Mouse (Mus musculus): ENCODE measurements around the gene Gm42906.
A peak's percentile ranks its signal among the peaks of the same experiment; 100 is the strongest.

Gene Gm42906

DNA sequence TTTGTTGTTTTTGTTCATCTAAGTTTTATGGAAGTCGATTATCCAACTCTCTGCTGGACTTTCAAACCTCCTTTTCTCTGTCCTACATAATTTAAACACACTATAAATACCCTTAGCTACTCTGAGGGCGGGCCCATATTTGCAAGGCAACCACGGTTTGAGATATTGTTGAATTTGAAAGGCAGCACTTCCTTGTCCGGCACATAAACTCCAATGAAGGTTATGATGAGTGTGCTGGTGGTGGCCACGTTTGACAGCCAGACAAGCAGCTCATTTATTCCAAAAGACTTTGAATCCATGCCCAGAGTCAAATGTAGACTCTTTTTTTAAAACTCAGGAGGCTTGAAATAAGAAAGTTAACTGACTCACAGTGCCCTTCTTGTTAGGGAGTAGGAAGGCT lies 33.3 kb downstream of the Gm42906 start:
- no peak for DNase-seq (ENCODE audit: low spot score in 2 of 2)

DNA sequence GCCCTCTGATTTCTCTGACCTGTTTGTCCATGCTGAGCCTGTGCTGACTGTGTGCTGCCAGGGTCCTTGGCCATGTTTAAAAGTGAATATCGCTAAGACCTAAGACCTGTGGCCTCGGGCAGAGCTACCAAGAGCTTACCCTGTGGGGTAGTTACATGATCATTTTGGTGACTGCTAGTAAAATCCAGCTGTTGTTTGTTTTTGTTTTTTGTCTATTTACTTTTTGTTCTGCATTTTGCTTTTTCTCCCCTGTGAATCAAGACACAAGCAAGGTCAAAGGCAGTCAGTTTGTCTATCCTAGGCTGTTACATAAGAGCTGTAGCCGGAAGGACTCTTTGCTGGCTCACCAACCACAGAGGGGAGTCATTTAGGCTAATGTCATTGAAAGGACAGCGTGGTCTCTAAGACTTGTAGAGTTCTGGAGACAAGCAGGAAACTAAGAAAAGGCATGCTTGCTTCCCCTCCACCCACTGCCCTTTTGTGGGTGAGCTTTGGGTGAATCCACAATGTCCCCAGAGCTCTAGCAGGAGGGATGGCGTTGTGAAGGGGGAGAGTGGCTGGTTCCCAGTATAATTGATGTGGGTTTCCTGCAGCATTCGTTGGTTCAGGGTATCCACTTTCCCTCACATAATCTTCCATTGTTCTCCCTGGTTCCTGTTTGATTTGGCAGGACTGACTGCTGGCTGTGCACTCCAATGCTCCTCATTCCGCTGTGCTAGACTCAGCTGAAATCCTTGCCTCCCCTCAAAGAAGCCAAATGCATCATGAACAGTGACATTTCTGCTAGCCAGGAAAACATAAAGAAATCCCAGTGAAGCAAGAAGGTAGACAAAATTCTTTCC lies 33.9 kb downstream of the Gm42906 start:
- DNase-seq (ENCODE audit: low spot score in 2 of 2) = no peak

DNA sequence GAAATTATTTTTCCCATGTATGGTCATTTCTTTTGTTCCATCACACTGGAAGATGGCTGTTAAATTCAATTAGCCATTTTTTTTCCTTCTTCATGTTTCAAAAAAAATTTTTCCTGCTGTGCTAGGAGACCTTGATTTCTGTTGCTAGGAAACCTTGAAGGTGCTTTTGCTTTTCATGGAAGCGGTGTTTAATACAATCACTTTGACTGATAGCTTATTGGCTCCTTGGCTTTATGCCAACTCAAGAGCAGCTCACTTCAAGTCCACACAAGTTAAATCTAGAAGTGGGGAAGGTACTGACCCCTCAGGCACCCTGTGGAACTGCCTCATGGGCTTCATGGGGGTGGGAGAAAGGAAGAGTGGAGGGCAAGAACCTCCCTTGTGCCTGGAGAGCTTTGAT lies 38.1 kb downstream of the Gm42906 start:
- DNase-seq (ENCODE audit: low spot score in 2 of 2) = no peak

DNA sequence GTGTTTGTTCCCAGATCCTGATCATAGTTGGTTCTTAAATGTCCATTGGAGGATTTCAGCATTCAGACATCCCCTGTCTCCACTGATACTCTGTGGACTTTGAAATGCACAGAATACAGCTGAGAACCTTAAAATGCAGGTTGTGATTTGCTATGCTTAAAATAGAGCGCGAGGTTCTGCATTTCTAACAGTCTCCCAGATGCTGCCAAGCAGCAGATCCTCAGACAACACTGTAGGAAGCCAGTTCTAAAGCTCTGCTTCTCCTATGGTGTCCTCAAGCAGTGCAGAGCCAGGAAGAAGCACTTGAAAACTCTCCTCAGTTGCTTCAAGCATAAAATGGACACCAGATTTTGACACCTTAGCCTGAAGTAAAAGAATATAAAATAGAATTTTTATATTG lies 48.1 kb downstream of the Gm42906 start:
- DNase-seq (ENCODE audit: low spot score in 2 of 2) = no peak

DNA sequence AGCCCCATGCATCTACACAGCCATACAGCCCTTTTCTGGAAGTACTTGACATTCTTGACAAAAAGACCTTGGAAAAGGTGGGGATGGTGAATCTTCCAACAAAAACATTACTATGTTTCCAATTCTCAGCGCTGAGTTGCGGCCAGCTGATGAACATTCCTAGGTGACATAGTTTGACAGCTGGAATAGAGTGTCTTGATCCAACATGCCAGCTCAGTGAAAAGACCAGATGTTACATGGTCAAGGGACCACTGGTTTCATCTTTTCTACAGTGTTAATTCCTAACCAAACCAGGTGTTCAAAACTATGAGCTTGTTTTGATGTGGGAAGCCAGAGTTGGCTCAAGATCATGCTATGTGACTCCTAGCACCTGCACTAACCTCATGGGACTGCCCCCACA lies 48.8 kb downstream of the Gm42906 start:
- no peak for DNase-seq (ENCODE audit: low spot score in 2 of 2)

DNA sequence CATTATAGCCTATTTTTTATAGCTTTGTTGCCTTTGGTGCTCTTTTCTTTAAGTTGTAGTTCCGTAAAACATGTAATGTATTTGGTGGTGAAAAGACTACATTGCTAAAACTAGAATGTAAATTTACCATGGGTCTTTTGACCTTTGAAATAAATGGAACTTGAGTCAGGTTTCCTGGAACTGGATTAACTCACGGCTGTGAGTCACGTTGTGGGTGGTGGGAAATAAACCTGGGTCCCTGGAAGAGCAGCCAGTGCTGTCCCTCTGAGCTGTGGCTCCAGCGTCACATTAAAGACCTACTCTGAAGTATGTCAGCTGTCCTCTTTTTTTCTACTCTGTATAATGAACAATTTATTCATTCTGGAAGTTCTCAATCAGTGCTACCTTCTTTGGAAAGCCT lies 51.0 kb downstream of the Gm42906 start:
- no peak for DNase-seq (ENCODE audit: low spot score in 2 of 2)

DNA sequence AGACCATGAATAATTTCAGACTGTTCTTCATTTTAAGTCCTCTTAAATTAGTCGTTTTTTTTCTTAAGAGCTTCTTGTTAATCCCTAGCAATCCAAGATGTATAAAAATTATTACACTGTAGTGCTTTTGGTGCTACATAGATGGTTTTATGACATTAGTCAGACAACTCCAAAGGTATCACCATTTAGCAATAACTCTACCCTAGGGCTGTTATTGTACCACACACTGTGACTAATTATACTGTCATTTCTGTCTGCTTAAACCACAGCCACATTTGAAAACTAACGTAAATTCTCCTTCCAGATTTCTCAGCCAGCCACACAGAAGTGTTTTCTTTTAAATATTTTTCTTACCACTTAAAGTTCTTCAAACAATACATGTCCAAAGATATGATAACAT lies 53.1 kb downstream of the Gm42906 start:
- DNase-seq (ENCODE audit: low spot score in 2 of 2) = no peak

DNA sequence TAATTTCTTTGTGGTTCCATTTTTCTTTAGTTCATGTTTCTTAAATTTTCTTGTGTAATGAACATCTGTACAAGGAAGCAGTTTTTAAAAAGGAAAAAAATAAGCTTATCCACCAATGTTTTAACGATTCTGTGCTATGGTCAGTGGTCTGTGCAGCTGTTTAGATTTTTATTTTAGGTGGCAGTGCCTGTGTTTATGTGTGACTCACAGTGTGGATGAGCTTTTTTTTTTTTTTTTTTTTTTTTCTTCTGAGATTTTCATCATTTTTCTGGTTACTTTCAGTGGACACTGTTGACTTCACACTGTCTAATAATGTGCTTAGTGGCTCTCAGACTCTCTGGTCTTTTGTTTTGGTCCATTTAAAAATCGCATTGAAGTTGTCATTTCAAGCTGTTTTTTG lies 56.8 kb downstream of the Gm42906 start:
- DNase-seq (ENCODE audit: low spot score in 2 of 2) = no peak

DNA sequence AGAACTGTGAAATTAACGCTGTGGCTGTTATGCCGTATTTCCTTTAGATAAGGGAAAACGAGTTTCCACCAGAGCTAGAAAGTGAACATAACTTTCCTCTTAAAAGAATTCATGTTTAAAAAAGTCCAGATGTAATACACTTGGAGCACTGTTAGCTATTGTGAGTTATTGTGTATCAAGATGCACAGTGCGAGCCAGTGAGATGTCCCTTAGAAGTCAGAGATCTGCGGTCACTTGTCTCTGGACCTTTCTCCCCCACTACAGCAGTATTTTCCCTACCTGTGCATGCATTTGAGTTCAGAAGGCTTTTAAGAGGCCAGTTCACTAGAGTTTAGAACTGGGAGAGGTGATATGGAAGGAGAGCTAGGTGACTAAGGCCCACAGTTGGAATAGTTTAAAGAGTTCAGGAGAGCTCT lies 58.6 kb downstream of the Gm42906 start:
- peak; percentile 16 to 26 for DNase-seq (ENCODE audit: low spot score in 2 of 2)

DNA sequence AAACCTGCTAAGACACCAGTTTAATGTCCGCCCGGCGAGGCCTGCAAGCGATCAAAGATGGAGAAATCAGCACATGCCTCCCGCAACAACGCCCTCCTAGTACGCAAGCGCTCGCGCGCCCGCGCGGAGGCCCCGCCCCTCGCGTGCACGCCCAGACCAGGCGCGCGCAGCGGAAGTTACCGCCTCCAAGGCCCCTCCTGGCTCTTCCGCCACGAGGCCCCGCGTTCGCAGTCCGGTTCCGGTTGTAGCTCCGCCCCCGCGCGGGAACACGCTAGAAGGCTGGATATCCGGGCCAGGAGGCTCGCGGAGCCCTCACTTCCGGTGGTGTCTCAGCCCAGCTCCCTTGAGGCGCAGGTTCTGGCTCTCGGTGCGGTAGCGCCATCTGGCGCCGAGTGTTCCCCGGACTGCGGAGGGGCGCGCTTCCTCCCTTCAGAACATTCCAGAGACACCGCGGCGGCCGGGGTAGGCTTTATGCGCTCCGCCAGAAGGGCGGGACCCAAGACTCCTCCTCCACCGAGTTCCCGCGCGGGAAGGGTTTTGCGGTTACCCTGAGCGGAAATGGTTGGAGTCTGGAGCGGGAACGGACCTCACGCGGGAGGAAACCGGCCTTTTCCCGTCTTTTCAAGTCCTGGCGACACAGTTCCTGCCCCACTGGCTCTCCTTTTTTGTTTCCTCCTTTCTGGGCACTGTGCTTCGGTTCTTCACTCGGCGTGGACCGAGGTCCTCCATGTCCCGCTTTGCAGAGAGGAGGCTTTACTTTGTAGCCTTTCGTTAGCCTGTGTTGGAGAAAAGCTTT lies 59.4 kb downstream of the Gm42906 start:
- DNase-seq (ENCODE audit: low spot score in 2 of 2) = peak; percentile 94 to 99

DNA sequence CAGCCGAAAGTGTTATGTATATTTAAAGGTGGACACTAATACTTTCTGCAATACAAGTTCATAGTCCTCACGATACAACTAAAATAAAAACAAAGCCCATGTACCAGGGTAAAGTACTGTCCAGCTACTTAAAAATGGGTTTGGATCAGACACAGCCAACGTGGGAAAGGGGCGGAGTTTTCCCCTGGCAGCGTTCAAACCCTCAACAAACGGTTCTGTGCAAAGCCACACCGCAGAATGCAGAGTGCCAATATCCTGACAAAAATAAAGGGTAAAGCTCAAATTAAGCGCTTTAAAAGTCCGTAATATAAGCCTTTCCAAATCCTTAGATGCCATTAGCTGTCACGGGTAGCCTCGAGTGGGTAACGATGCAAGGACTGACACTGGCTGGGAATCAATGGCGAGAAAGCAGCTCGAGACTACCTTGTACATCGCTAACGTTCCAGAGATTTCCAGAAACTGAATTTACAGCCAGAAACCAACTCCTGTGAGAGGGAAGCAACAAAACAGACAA lies 60.0 kb downstream of the Gm42906 start:
- DNase-seq (ENCODE audit: low spot score in 2 of 2) = peak in 1 of 2 experiments; percentile 52

DNA sequence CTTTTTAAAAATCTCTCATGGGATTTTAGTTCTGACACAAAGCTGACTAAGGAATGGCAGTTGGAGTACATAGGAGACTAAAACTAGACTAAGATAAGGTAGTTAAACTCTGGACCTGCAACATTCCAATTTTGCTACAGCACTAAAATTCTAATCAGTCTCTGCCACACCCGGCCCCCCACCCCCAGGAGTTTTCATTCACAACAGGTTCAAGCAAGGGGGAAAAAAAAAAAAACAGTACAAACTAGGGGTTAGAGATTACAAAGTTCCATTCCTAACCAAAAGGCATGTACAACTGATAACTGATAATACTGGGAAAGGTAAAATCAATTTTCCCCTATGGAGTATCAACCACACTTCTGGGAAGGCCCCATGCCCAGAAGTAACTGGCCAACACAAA lies 60.6 kb downstream of the Gm42906 start:
- no peak for DNase-seq (ENCODE audit: low spot score in 2 of 2)

DNA sequence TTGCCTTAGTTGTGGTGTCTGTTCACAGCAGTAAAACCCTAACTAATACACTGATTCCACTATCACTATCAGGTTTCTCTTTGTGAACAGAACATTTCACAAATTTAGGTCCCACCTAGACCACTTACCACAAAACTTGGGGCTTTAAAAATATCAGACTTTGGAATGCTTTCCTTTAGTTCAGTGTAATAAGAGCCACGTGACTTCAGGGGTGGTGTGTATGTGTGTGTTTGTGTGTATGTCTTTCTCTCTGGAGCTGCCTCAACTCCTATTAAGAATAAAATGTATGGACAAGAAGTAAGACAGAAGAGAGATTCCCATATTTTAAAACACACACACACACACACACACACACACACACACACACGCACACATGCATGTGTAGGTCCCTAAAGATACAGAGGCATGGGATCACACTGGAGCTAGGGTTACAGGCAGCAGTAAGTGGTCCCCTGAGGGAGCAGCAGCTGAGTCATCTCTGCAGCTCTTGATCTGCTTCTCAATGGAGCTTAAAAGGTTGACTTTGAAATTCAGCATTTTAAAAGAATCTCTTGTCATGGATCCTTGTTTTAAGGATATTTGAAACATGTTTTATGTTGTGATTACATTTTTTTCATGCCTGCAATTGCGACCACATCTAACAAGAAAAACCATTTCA lies 64.5 kb downstream of the Gm42906 start:
- DNase-seq (ENCODE audit: low spot score in 2 of 2) = no peak

DNA sequence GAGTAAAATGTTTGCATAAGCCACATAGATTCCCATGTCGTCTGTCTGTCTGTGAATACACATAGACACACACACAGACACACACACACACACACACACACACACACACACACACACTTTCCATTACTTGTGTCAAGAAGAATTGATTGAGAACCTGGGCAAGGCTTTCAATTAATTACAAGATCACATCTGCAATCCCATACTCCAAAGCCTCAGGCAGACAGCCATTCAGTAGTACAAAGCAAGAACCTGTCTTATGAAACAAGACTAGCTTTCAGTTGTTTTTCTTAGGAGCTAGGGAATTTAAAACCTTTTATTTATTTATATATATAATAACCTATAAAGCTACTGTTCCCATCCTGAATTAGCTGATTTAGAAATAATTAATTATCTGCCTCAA lies 78.3 kb downstream of the Gm42906 start:
- DNase-seq (ENCODE audit: low spot score in 2 of 2) = no peak

DNA sequence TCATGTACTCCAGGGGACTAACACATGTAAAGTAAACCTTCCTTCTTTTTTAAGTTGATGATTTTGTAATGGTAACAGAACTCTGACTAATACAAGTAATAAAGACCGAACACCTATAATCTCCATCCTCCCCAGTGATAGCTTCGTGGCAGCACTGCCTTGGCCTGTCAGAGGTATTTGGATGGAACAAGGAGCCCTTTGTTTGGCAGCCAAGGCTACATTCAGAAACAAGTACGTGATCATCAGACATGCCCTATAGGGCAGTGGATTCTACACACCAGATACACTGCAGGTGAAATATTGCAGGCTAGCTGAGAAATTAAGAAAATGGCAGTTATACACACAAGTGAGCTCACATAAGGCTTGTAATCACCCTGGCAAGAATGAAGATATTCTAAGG lies 79.5 kb downstream of the Gm42906 start:
- no peak for DNase-seq (ENCODE audit: low spot score in 2 of 2)

DNA sequence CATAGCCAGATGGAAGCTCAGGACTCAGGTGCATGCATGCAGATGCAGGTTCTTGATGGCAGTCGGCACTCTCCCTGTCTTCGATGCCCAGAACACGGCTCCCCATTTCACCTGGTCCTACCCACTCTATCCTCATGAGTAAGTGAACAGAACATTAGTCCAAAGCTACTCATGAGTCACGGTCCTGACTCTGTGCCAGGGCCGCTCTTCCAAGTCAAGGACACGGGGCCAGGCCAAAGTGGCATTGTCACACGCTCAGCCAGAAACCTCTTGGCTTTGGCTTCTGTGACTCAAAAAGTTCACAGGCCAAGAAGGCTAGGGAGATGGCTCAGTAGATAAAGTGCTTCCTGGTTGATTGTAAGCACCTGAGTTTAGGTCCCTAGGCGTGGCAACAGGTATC lies 81.3 kb downstream of the Gm42906 start:
- no peak for DNase-seq (ENCODE audit: low spot score in 2 of 2)

DNA sequence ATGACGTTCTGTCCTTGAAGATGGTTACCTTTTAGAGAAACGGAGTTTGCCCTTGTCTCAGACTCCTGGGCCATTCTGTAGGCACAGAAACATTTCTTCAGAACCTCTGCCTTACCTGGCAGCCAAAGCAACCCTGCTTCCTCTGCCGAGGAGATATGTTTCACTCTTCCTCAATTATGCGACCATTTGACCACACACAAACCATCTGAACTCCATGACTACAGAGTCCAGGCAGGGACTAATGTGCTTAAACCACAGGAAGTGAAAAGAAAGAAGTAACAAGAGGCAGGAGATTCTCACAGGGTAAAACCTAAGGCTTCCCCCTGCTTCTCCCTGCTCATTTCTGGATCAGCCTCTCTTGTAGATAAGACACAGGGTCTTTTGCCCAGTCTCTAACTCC lies 83.2 kb downstream of the Gm42906 start:
- DNase-seq (ENCODE audit: low spot score in 2 of 2) = no peak

DNA sequence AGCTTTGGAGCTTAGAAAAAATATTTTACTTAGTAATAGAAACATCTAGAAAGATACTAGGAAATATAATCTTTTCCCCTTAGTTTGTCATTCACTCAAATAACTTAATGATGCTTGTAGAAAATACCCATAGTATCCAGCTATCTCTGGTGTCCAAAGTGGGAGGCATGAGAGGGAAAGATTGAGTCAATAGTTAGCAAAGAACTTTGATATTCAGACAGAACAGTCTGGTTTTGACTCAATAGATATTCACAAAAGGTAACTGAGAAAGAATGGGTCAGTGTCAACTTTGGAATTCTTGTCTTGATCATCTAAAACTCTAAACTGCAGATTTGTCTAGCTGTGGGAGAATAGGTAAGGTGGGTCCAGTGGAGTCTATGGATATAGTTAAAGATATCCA lies 94.3 kb downstream of the Gm42906 start:
- no peak for DNase-seq (ENCODE audit: low spot score in 2 of 2)

DNA sequence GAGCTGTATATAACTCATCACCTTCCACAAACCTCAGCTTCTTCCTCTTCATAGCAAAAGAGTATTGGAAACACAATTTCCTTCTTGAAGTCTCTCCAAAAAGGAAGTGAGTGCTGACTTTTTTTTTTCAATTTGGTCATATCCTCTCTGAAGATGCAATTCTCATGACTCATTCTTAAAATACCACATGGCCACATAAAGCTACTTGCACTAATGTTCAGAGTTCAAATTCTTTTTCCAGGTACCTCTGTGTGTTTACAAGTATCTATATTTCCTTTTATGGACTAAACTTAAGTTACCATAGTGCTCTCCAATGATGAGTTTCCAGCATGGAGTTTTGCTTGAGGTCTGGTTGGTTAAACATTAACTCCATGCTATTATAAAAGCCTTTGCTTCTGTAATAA lies 94.8 kb downstream of the Gm42906 start:
- DNase-seq (ENCODE audit: low spot score in 2 of 2) = no peak

DNA sequence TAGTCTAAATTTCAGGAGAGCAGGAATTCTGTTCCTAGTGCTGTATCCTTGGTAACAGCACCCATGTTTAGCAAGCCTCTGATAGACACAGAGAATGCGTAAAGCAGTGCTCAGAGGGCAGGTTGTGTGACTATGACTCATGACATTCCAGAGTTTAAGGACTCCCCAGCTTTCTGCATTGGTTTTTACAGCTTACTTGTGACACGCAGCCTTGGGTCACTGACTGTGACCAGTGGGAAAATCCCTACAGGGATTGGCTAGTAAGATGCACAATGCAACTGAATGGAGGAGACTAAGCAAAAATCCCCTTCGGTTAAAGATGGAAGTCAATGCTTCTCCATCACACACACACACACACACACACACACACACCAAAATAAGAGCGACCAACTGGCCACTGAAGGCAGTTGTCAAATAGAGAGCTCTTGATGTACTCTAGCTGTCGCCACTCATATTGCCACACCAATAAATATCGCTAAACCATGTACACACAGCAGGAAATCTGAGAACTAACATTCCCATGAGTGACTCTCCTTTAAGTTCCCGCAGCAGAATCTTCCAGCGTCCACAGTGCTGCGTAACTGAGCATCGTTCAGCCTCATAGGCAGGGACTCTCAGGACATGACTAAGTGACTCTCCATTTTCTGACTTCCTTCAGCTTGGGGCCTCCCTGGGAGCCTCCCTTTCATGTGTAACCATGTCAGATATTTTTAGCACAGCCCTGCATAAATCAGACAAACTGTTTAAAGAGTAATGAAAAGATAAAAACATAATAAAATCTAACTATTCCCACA lies 112.0 kb downstream of the Gm42906 start:
- DNase-seq (ENCODE audit: low spot score in 2 of 2) = no peak

DNA sequence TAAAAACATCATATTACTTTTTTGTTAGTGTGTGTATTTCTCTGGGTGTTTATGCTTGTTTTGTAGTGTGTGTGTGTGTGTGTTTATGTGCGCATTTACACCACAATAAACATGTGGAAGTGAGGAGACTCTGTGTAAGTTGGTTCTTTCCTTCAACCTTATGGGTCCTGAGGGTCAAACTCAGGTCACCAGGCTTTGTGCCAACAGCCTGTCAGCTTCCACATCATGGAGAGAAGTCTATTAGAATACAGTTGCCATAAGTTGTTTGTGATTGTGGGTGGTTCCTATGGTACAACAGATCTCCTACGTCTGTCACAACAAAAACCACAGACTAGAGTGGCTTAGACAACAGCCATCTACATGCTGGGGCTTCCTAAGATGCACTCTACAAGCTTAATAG lies 127.7 kb downstream of the Gm42906 start:
- DNase-seq (ENCODE audit: low spot score in 2 of 2) = no peak

DNA sequence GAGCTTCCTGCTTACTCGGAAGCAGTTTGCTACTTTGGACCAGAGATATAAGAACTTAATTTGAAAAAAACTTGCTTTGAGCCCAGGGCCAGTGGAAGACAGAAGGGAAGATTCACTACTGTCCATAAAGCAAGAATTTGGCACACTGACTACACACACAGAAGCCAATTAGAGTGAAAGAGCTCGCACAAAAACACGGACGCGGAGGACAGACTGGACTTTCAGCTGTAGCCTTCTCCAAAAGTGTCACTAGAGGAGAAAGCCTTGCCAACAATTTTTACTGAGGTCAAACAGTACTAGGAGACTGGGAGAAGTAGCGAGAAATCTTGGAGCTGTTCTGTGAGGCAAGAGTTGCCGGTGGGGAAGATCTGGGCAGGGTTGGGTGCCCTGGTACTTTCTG lies 128.4 kb downstream of the Gm42906 start:
- no peak for DNase-seq (ENCODE audit: low spot score in 2 of 2)

Measured in spleen, postnatal 10 days (tissue).